Mouse (Mus musculus): ENCODE results near the gene Wnt11. TPM values are rescaled to one million over a fixed set of nuclear protein-coding genes. Genes with fewer than 3 reads are reported as not detected.

Gene Wnt11
- total RNA-seq, 2 experiments from 2014 or later, result 0.56 to 0.93 TPM

DNA sequence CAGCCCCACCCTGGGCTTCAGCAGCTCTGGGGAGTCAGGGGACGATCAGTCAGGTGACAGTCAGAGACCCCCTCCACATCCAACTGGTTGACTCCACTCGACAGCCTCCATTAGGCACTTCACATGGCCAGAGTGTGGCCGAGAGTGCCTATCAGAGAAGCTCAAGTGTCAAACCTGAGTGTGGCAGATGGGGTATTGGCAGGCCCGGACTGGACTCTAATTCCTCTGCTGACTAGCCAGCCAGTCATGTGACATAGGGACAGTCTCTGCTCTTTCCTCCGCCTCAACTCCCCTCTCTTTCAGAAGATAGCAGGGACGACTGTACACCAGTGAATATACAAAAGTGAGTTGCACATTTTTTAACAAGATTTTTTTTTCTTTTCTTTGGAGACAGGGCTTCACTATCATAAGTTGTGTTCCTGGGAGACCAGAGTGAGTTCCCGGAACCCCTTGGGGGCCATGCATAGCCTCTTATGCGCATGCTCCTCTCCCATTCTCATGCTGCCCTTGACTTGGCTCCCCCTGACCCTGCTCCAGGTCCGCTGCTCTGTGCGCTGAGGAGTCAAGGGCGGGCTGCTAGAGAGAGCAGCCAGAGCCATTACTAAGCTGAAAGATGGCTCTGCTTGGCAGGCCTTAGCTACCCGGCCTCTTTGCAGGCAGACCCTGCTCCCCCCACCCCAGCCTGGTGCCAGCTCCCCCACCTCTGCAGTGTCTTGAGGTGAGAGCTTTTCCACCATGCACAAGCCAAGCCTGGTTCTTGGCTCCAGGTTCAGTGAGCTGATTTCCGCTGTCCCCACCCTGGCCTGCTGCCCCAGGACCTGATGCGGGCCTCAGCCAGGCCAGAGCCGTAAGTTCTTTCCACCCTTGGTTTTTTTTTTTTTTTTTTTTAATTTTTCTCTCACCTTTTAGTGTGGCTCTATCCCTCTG lies 10.8 kb upstream of the Wnt11 start:
- DNase-seq (ENCODE audit: low spot score in 2 of 2), result no peak

DNA sequence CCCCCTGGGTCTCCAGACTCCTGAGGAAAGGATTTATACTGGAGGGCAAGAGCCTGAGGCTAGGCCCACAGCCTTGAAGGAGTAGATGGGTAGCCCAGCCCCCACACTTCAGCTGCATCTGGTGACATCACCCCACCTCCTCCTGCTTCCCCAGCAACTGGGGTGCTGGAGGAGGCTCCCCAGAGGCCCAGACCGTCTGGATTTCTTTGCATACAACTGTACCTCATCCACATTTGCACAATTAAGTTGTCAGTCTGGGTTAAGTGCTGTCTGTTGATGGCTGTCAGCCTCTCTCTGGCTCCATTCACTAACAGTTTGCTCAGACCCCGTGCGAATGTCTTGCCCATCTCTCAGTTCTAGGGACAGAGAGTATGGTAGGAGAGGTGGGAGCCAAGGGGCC lies 6.9 kb upstream of the Wnt11 start:
- DNase-seq (ENCODE audit: low spot score in 2 of 2), result no peak

DNA sequence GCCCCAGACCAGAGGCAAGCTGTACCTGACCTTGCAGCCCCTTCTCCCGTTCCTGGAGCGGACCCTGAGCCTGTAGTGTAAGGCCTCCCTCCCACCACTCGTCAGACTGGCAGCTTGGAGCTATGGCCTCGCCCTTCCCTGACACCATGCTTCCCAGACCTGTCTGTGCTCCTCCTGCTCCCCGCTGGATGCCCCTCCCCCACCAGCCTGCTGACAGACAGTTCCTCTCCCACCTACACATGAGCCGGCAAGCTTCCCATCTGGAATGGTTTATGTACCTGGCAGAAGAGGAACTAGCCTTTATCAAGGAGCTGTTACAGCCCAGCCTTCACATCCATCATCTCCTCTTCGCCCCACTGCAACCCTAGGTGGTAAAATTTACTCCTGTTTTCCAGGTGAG lies 6.0 kb upstream of the Wnt11 start:
- DNase-seq (ENCODE audit: low spot score in 2 of 2), result no peak

DNA sequence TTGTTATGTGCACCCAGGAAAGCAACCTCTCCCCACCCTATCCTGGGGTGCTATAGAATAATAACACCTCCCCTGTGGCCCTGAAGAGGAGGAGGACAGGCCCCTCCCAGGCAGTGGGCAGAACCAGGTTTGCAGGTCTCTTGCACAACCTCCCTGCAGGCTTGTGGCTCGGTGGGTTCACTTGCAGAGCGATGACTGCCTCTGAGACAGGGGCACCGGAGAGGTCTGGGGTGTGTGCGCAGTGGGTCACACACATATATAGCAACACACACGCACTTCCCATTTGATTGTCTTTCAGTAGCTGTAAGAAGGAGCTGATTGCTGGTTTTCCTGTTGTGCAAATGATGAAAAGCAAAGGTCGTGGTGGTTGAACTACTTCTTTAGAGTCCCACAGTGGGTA lies 3.6 kb upstream of the Wnt11 start:
- no peak for DNase-seq (ENCODE audit: low spot score in 2 of 2)

DNA sequence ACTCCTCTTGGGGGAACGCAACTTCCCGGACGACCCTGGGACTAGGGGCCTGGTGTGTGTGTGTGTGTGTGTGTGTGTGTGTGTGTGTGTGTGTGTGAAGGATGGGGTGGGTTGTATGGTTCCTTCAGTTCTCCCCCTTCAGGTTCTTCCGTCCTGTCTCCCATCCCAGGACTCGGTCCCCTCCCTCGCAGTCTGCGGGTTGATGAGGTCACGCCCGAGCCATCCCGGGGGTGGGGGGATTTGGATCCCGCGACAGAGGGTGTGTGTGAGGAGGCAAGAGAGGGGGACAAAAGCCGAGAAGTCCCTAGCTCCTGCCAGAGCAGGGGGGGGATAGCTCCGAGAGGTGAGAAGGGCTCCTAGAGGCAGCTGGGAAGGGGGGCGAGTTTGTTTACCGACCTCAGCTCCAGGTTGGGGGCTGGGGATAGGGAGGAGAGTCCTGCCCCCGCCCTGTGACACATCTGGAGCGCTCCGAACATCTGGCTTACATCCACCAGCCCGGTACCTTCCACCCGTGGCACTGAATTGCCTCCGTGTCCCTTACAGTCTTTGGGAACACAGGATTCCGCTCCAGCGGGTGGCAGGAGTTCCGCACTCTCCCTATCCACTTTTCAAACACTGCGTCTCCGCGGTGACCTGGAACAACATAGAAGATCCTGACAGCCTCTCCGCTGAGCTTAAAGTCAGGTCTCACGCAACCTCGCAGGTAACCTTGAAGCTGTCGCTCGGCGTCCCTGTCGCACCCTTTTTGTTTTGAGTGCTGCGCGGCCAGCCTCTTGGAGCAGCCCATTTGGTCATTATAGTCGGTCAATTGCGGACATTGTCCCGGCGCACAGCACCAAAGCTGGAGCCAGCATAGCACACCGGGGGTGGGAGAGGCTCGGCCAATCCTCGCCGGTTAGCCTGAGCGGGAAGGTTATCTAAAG lies 868 bp downstream of the Wnt11 start:
- DNase-seq (ENCODE audit: low spot score in 2 of 2), result no peak

- DNase-seq (ENCODE audit: low spot score in 2 of 2), result peak; percentile 23 to 44
Observed at GRCm38 (mm10) chr7:98836646-98837045, 1.7 kb downstream of the Wnt11 start.

DNA sequence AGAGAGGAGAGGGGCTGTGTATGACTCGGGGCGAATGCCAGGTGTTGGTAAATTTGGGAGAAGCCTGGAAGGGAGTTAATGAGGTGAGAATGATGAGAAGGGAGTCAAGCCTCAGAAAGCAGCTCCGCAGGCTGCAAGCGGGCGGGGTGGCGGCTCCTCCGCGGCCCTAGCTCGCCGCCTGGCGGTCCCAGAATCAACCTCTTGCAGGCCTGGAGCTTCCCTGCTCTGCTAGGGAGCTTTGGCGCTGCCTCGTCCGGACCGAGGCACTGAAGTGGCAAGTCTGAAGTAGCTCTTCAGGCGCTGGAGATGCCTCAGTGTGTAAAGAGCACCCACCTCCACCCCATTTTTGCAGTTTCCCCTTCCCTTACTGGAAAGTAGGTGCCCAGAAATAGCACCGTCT lies 3.0 kb downstream of the Wnt11 start:
- peak; percentile 81 to 85 for DNase-seq (ENCODE audit: low spot score in 2 of 2)

DNA sequence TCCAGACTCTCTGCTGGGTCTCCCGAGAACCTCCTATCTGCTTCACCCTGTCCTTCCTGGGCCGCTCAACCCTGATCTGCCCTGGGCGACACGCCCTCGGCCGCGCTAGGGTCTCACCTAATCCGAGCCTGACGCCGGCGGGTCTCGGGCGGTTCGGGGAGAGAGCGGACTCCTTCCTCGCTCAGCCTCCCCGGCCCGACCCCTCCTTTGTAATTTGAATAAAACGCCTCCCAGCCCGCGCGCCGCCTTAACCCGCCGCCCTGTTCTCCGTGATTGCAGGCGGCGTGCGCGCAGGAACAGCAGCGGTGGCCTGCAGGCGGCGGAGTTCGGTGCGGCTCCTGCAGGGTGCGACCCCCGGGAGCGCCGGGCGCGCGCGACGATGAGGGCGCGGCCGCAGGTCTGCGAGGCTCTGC lies 3.8 kb downstream of the Wnt11 start:
- DNase-seq (ENCODE audit: low spot score in 2 of 2), result peak in 1 of 2 experiments; percentile 37

GRCm38 (mm10) chr7:98839312-98839711 lies 4.4 kb downstream of the Wnt11 start:
- no peak for DNase-seq (ENCODE audit: low spot score in 2 of 2)

DNA sequence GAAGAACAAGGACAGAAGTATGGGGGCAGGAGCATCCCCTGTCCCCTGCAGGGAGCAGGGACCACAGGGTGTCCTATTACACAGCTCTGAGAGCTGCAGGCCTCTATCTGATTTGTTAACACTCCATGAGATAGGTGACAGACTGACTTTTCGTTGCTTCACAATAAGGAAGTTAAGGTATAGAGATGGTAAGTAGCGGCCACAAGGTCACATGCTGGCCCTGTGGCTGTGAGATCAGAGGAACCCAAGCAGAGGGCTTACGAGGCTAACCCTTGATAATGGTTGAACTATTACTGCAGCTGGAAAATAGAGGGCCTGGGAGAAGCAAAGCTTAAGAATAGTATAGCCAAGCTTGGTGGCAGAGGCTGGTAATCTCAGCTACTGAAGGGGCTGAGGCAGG lies 5.9 kb downstream of the Wnt11 start:
- DNase-seq (ENCODE audit: low spot score in 2 of 2), result no peak

DNA sequence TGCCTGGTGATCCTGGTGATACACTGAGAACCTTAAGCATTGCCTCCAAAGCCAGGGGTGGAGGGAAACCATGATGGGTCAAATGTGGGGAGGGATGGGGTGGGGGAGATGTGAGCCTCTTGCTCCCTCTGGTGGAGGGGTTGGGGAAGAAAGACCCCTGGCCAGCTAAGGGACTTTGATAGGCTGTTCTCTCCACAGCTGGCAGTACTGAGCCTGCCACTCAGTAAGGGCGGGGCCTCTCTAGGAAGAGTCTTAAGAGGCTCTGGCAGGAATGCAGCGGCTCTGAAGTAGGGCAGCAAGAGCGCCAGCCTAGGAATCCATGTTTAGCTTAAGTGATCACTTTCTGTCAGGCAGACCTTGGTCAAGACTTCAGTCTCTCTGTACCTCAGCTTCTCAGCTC lies 6.9 kb downstream of the Wnt11 start:
- no peak for DNase-seq (ENCODE audit: low spot score in 2 of 2)

GRCm38 (mm10) chr7:98842997-98843396 lies 8.1 kb downstream of the Wnt11 start:
- no peak for DNase-seq (ENCODE audit: low spot score in 2 of 2)

GRCm38 (mm10) chr7:98843649-98844048 lies 8.7 kb downstream of the Wnt11 start:
- DNase-seq (ENCODE audit: low spot score in 2 of 2), result no peak

GRCm38 (mm10) chr7:98848899-98849640 lies 14.2 kb downstream of the Wnt11 start:
- DNase-seq (ENCODE audit: low spot score in 2 of 2), result no peak

DNA sequence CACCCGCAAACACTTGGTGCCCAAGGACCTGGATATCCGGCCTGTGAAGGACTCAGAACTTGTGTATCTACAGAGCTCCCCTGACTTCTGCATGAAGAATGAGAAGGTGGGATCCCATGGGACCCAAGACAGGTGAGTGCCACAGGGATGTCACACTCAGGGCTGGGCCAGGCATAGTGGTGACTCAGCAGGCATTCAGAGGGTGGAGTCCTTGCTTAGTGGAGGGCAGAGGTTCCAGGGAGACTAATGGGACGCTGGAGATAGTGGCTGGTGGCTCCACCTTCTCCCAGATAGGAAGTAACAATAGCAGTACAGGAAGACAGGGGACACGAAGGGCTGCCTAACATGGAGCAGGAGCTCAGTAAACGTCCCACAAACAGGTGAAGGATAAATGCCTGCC lies 15.5 kb downstream of the Wnt11 start:
- DNase-seq (ENCODE audit: low spot score in 2 of 2), result no peak

GRCm38 (mm10) chr7:98851220-98851619 lies 16.3 kb downstream of the Wnt11 start:
- DNase-seq (ENCODE audit: low spot score in 2 of 2), result no peak

- DNase-seq (ENCODE audit: low spot score in 2 of 2), result no peak
Observed at GRCm38 (mm10) chr7:98852950-98853650, 18.2 kb downstream of the Wnt11 start.

DNA sequence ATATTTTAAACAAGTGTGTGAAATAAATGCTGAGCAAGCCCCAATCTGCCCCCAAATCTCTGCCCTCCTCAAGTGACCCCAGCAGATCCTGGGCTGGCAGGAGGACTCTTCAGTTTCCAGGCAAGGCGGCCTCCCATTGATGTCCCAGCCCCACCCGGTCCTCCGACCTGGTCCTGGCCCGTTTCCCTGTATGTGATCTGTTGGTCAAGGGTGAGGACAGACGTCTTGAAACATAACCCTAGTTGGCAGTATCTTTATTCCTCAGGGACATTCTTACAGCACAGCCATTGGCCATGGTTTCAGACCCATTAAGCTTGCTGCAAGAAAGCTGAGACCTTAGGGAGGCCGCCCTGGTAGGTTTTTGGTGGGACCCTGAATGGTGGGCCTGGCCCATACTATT lies 18.9 kb downstream of the Wnt11 start:
- DNase-seq (ENCODE audit: low spot score in 2 of 2), result no peak

DNA sequence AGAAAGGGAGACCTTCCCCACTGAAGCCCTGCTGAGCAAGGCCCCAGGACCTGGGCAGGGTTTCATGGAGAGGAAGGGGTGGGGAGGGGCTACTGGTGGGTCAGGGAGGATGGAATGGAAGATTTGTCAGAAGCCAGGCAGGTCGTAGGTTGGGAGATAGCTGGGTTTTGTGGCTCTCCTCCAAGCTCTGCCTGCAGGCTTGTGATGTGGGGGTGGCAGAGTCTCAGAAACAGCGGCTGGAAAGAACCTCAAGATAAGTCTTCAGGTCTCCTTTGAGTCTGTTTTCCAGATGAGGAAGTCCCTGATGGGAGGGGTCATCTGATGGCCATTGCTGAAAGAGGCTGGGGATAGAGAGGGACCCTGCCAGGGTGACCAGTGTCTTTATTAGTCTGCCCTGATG lies 20.5 kb downstream of the Wnt11 start:
- peak; percentile 24 to 43 for DNase-seq (ENCODE audit: low spot score in 2 of 2)

- no peak for DNase-seq (ENCODE audit: low spot score in 2 of 2)
Observed at GRCm38 (mm10) chr7:98856128-98856527, 21.2 kb downstream of the Wnt11 start.

DNA sequence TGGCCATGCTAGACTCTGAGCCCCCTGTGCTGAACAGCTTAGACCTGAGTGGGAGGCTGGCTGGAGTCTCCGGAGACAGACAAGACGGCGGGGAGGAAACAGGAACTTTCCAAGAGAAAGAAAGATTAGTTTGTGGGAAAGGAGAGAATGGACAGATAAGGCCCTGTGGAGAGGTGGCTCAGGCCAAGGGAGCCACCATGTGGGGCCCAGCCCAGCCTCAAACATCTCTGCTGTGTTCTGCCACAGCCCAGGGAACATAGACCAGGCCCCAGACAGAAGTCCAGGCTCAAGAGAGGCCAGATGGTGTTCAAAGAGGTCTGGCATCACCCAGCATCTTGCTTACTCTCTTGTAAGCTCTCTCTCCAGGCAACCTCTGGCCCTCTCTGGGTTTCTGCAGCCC lies 22.2 kb downstream of the Wnt11 start:
- DNase-seq (ENCODE audit: low spot score in 2 of 2), result no peak

Measured in left cerebral cortex, adult 18-20 months (tissue).